17 mouse cellular contexts compared by ENCODE assay signal in genomic region chr11:24000675-24001074, GRCm38 (mm10).
"Had no signal": no experiment of that assay in that cellular context is flagged by ENCODE, and none has a peak within 500 bp of the region (broad histone marks: within the 10 kb centered on the region; RNA-seq: fewer than 3 reads in every experiment).

No protein-coding gene starts in this region.

- H3K9ac ChIP-seq: heart, embryonic 12.5 days; heart, embryonic 13.5 days; heart, embryonic 15.5 days; hindbrain, embryonic 12.5 days; hindbrain, embryonic 13.5 days; hindbrain, embryonic 14.5 days; hindbrain, embryonic 15.5 days; kidney, embryonic 15.5 days had no signal

- H3K4me2 ChIP-seq: heart, embryonic 11.5 days; heart, embryonic 12.5 days; heart, embryonic 13.5 days; heart, embryonic 15.5 days; hindbrain, embryonic 12.5 days; hindbrain, embryonic 13.5 days; hindbrain, embryonic 14.5 days; hindbrain, embryonic 15.5 days; kidney, embryonic 15.5 days had no signal

- H3K9me3 ChIP-seq: heart, embryonic 10.5 days; heart, embryonic 12.5 days; heart, embryonic 13.5 days; heart, embryonic 15.5 days; hindbrain, embryonic 10.5 days; hindbrain, embryonic 12.5 days; hindbrain, embryonic 13.5 days; hindbrain, embryonic 15.5 days; kidney, embryonic 15.5 days had no signal

- H3K4me3 ChIP-seq: heart, embryonic 10.5 days; heart, embryonic 12.5 days; heart, embryonic 13.5 days; heart, embryonic 15.5 days; hindbrain, embryonic 10.5 days; hindbrain, embryonic 12.5 days; hindbrain, embryonic 13.5 days; hindbrain, embryonic 15.5 days; kidney, embryonic 15.5 days; layer of hippocampus, adult 2 months; left cerebral cortex, adult 2 months had no signal

- ATAC-seq: hindbrain, embryonic 16.5 days; hindbrain, postnatal 0 days; inflammation-experienced regulatory T-cells, adult 6 months had no signal

- H3K36me3 ChIP-seq: heart, embryonic 10.5 days; heart, embryonic 12.5 days; heart, embryonic 13.5 days; heart, embryonic 15.5 days; hindbrain, embryonic 10.5 days; hindbrain, embryonic 12.5 days; hindbrain, embryonic 13.5 days; hindbrain, embryonic 15.5 days; kidney, embryonic 15.5 days had no signal

- H3K27ac ChIP-seq: heart, embryonic 10.5 days; heart, embryonic 13.5 days; heart, embryonic 15.5 days; hindbrain, embryonic 10.5 days; hindbrain, embryonic 12.5 days; hindbrain, embryonic 13.5 days; hindbrain, embryonic 14.5 days; hindbrain, embryonic 15.5 days; hindbrain, postnatal 0 days; kidney, embryonic 15.5 days; kidney, postnatal 0 days; layer of hippocampus, adult 2 months; left cerebral cortex, adult 2 months had no signal

- H3K4me1 ChIP-seq: heart, embryonic 10.5 days; heart, embryonic 12.5 days; hindbrain, embryonic 10.5 days; hindbrain, embryonic 12.5 days; hindbrain, embryonic 13.5 days; hindbrain, embryonic 15.5 days; kidney, embryonic 15.5 days had no signal

- H3K27me3 ChIP-seq: heart, embryonic 12.5 days; heart, embryonic 13.5 days; heart, embryonic 15.5 days; hindbrain, embryonic 12.5 days; hindbrain, embryonic 13.5 days; hindbrain, embryonic 15.5 days; kidney, embryonic 15.5 days had no signal
